Mouse (Mus musculus): ENCODE measurements around the gene Tmem210. TPM values are rescaled to one million over a fixed set of nuclear protein-coding genes. Genes with fewer than 3 reads are reported as not detected.
A peak's percentile ranks its signal among the peaks of the same experiment; 100 is the strongest.

Tmem210 gene
- polyA plus RNA-seq, 1 experiment from 2014 or later, result not detected

DNA sequence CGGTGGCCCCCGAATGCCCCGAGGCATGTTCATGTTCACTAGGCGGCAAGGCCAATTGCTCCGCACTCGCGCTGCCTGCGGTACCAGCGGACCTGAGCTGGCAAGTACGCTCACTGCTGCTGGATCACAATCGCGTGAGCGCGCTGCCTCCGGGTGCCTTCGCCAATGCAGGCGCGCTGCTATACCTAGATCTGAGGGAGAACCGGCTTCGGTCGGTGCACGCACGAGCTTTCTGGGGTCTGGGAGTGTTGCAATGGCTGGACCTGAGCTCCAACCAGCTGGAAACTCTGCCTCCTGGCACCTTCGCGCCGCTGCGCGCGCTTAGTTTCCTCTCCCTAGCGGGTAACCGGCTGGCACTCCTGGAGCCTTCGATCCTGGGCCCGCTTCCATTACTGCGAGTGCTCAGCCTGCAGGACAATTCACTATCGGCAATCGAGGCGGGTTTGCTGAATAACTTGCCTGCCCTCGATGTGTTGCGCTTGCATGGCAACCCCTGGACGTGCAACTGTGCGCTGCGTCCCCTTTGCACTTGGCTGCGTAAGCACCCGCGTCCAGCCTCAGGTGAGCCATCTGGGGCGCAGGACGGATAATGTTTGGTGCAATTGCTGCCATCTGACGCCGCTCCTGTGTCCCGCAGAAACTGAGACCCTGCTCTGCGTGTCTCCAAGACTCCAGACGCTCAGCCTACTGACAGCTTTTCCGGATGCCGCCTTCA is 2.3 kb downstream of the Tmem210 start:
- peaks cover 10% of the 10 kb centered on the region for H3K36me3 ChIP-seq
- H3K9ac ChIP-seq, result no peak overlapping the region
- H3K27ac ChIP-seq, result no peak overlapping the region
- peak overlapping the region; percentile 5; the same call in 1 of the 2 replicates for H3K4me3 ChIP-seq
- peaks cover 23% of the 10 kb centered on the region for H3K4me1 ChIP-seq
- no peak for ATAC-seq (ENCODE audit: low FRiP score, low read depth)
- H3K9me3 ChIP-seq, result no peaks in the 10 kb centered on the region
- H3K4me2 ChIP-seq (replicated peaks), result peak overlapping the region; percentile 38
- WGBS, result 2% methylated on average over 54 of the region's 54 CpGs
- peaks cover 75% of the 10 kb centered on the region for H3K27me3 ChIP-seq (replicated peaks)

DNA sequence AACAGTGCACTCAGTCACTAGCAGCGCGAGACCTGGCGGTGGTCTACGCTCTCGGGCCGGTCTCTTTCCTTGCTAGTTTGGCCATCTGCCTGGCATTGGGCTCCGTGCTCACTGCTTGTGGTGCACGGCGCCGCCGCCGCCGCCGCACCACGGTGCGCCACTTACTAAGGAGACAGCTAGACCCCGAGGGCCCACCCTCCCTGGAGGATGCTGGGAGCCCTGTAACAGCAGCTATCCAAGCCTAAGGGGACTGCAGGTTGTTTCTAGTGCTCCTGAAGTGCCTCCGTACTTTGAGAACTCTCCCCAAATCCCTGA is 2.8 kb downstream of the Tmem210 start:
- Histone ChIP-seq H3K4me2 (replicated peaks) (peak overlapping the region; percentile 38), H3K4me3 (peak overlapping the region; percentile 13; the same call in 1 of the 2 replicates), H3K4me1 (peaks cover 23% of the 10 kb centered on the region), H3K9me3 (no peaks in the 10 kb centered on the region), H3K9ac (no peak overlapping the region), H3K27ac (no peak overlapping the region), H3K36me3 (peaks cover 5% of the 10 kb centered on the region), H3K27me3 (replicated peaks) (peaks cover 81% of the 10 kb centered on the region)
- 1% methylated on average over 18 of the region's 18 CpGs for WGBS
- no peak for ATAC-seq (ENCODE audit: low FRiP score, low read depth)

DNA sequence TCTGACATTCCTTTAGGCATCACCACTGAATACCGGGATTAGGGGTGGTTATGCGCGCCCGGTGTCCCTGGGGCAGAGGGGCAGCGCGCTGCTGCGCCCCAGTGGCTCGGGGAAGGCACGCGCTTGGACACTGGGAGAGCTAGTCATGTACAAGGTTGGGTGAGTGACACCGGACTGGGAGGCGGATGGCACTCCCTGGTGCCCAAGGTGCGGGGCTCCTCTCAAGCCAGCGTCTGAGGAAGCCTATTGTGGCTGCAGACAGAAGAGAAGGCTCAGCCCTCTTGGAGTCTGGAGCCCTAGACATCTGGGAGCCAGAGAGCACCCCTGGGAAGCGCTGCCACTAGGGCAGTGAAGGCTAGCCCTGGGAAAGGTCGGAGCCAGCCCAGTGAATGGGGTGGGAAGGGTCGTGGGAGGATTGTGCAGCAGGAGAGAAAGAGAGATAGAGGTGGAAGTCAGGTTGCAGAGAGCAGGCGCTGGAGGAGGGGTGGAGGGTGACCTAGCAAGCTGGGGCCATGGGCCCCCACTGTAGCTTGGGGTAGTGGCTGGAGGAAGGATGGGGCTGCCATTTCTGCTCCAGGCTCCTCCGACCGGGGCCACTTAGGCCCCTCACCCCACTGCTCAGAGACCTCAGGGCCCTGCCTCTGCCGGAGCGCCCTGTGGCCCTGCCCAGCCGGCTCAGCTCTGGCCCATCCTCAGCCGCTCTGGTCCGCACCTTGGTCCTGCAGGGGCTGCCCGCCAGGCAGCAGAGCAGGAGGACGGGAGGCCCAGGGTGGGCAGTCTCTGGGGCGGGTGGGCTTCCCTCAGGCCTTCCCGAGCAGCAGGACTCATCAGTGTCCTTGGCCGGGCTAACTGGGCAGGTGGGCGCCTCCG is 3.5 kb downstream of the Tmem210 start:
- no peak for ATAC-seq (ENCODE audit: low FRiP score, low read depth)
- H3K9me3 ChIP-seq, result no peaks in the 10 kb centered on the region
- 5% methylated on average over 32 of the region's 32 CpGs for WGBS
- peak overlapping the region; percentile 55 for H3K4me2 ChIP-seq (replicated peaks)
- no peak overlapping the region for H3K27ac ChIP-seq
- H3K4me1 ChIP-seq, result peaks cover 23% of the 10 kb centered on the region
- peaks cover 86% of the 10 kb centered on the region for H3K27me3 ChIP-seq (replicated peaks)
- H3K9ac ChIP-seq, result 0 out of 2 replicates have a peak overlapping the region, but pooled peaks have one; percentile 33
- 0 out of 2 replicates have a peak, but pooled peaks cover under 1% of the 10 kb centered on the region for H3K36me3 ChIP-seq
- H3K4me3 ChIP-seq, result peak overlapping the region; percentile 29; the same call in 1 of the 2 replicates

DNA sequence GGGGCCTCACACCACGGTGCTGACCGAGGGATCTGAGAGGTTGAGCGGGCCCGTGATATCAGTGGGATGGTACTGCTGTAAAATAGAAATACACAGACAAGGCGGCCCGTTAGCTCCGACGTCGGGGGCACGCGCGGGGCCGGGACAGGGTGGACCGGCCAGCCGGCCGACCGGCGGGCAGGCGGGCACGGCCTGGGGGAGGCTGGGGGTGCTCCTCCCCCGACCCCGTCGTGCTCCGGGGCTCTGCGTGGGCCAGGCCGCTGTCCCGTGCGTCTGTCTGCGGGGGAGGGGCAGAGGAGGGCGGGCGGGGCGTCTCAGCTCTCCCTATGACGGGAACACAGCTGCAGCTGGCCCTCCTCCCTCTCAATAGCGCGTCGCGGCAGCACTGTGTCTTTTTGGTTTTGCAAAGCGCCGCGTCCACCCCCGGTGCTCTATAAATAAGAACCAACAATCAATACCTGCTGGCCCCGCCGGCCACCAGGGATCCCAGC is 4.2 kb downstream of the Tmem210 start:
- ATAC-seq (ENCODE audit: low FRiP score, low read depth), result peak; percentile 19
- Histone ChIP-seq H3K4me1 (peaks cover 23% of the 10 kb centered on the region), H3K4me3 (peak overlapping the region; percentile 29), H3K4me2 (replicated peaks) (peak overlapping the region; percentile 55), H3K9me3 (no peaks in the 10 kb centered on the region), H3K36me3 (no peaks in the 10 kb centered on the region), H3K27me3 (replicated peaks) (peaks cover 92% of the 10 kb centered on the region), H3K27ac (no peak overlapping the region), H3K9ac (0 out of 2 replicates have a peak overlapping the region, but pooled peaks have one; percentile 33)
- 5% methylated on average over 42 of the region's 43 CpGs for WGBS

DNA sequence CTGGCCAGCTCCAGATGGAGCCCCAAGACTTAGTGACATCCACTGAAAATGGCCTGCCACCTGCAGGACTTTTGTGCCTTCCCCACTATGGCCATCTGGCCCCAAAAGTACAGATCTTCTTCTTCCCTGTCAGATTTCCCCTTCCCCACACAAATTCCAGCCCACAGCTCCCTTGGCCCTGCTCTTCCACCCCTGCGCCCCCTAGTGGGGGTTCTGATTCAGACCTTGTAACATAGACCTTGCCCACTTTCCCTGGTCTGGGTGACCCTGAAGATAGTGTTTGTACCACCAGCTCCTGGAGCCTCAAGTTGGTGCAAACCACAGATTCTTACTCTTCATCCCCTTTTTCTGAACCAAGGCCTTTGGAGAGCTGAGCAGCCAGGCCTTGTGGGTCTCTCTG is 4.9 kb downstream of the Tmem210 start:
- Histone ChIP-seq H3K4me2 (replicated peaks) (peak overlapping the region; percentile 55; the same call in 1 of the 2 replicates), H3K27ac (no peak overlapping the region)
- 3% methylated on average over 1 of the region's 1 CpGs for WGBS

DNA sequence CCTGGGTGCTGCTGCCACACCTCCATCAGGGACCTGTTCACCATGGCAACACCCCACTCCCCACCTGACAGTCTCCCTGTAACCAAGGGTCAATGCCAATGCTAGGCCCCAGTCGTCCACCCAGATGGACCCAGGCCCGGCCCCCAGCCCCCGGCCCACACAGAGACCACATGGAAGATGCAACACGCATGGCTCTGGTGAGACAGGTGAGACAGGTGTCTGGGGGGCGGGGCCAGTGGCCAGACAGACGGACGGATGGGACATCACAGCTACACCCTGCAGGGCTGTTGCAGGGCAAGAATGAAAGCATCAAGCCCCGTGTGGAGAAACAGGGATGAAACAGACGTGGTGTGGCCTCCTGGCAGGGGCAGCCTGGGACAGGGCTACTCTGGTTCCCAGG is 5.8 kb downstream of the Tmem210 start:
- H3K4me1 ChIP-seq, result peaks cover 23% of the 10 kb centered on the region
- H3K9me3 ChIP-seq, result no peaks in the 10 kb centered on the region
- no peak overlapping the region for H3K9ac ChIP-seq
- no peaks in the 10 kb centered on the region for H3K36me3 ChIP-seq
- H3K27me3 ChIP-seq (replicated peaks), result peaks cover 87% of the 10 kb centered on the region
- no peak for ATAC-seq (ENCODE audit: low FRiP score, low read depth)
- H3K4me3 ChIP-seq, result no peak overlapping the region
- no peak overlapping the region for H3K27ac ChIP-seq
- H3K4me2 ChIP-seq (replicated peaks), result no peak overlapping the region
- 77% methylated on average over 9 of the region's 9 CpGs for WGBS

More for the DNA sequence above, 4.9 kb downstream of the Tmem210 start:
- no peaks in the 10 kb centered on the region for H3K9me3 ChIP-seq
- H3K4me1 ChIP-seq, result peaks cover 23% of the 10 kb centered on the region
- no peak overlapping the region for H3K9ac ChIP-seq
- peaks cover 95% of the 10 kb centered on the region for H3K27me3 ChIP-seq (replicated peaks)
- H3K36me3 ChIP-seq, result no peaks in the 10 kb centered on the region
- 0 out of 2 replicates have a peak overlapping the region, but pooled peaks have one; percentile 29 for H3K4me3 ChIP-seq
- ATAC-seq (ENCODE audit: low FRiP score, low read depth), result 0 out of 2 replicates have a peak, but pooled peaks have one; percentile 5

DNA sequence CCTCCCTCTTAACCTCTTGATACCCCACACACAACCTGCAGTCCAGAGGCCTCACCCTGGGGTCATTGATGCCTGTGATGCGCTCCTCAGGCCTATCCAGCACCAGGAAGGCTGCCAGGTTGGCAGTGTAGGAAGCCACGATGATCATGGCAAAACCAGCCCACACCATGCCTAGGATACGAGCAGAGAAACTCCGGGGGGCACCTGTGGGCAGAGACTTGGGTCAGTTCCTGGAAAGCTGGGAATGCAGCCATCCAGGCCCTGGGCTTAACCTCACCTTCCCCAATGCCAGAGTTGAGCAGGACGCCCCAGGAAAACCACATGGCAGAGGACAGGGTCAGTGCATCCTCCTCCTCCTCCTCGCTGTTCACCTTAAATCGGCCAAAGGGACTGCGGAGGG is 9.1 kb downstream of the Tmem210 start:
- Histone ChIP-seq H3K4me1 (peaks cover 5% of the 10 kb centered on the region), H3K27ac (no peak overlapping the region), H3K4me3 (no peak overlapping the region), H3K4me2 (replicated peaks) (no peak overlapping the region), H3K9ac (no peak overlapping the region), H3K9me3 (no peaks in the 10 kb centered on the region), H3K36me3 (no peaks in the 10 kb centered on the region), H3K27me3 (replicated peaks) (peaks cover 56% of the 10 kb centered on the region)
- no peak for ATAC-seq (ENCODE audit: low FRiP score, low read depth)
- 82% methylated on average over 8 of the region's 8 CpGs for WGBS

DNA sequence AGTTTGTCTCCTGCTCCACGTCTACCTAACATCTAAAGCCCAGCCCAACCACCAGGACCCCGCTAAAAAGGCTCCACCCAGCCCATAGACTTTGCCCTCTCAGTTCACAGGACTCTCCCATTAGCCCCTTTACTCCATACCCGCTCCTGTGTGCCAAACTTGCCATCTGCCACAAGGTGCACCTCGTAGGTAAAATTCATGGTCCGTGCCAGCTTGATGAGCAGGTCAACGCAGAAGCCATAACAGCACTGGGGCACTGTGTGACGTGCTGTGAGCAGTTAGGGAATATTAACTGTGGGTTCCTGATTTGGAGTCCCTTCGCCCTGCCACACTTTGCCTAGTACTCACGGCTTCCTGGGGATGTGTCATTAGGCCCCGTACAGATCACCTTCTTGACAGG is 10.1 kb downstream of the Tmem210 start:
- Histone ChIP-seq H3K9ac (no peak overlapping the region), H3K4me2 (replicated peaks) (no peak overlapping the region), H3K27ac (no peak overlapping the region), H3K4me3 (no peak overlapping the region), H3K4me1 (no peaks in the 10 kb centered on the region), H3K27me3 (replicated peaks) (peaks cover 51% of the 10 kb centered on the region), H3K9me3 (no peaks in the 10 kb centered on the region), H3K36me3 (no peaks in the 10 kb centered on the region)
- ATAC-seq (ENCODE audit: low FRiP score, low read depth), result no peak
- 79% methylated on average over 10 of the region's 10 CpGs for WGBS

DNA sequence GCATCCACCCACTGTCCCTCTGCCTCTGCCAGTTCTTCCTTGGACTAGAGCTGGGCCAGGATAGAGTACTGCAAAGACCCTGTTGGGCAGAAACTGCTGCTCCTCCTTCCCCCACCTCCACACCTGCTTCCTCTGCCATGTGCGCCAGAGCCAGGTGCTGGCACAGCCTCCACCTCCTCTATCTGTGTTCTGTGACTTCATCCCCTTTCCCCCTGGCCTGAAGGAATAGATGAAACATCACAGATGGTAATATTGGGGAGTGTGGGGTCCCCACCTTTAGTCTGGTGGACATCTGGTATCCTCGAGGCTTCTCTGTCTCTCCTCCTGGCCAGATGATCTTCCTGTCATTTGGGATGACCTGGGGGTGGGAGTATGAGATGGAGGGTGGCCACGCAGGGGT is 15.5 kb downstream of the Tmem210 start:
- 66% methylated on average over 3 of the region's 3 CpGs for WGBS
- Histone ChIP-seq H3K4me2 (replicated peaks) (no peak overlapping the region), H3K9me3 (no peaks in the 10 kb centered on the region), H3K27me3 (replicated peaks) (peaks cover 57% of the 10 kb centered on the region), H3K9ac (no peak overlapping the region), H3K4me1 (peaks cover 13% of the 10 kb centered on the region; the same call in 1 of the 2 replicates), H3K4me3 (no peak overlapping the region), H3K36me3 (no peaks in the 10 kb centered on the region), H3K27ac (no peak overlapping the region)
- no peak for ATAC-seq (ENCODE audit: low FRiP score, low read depth)

DNA sequence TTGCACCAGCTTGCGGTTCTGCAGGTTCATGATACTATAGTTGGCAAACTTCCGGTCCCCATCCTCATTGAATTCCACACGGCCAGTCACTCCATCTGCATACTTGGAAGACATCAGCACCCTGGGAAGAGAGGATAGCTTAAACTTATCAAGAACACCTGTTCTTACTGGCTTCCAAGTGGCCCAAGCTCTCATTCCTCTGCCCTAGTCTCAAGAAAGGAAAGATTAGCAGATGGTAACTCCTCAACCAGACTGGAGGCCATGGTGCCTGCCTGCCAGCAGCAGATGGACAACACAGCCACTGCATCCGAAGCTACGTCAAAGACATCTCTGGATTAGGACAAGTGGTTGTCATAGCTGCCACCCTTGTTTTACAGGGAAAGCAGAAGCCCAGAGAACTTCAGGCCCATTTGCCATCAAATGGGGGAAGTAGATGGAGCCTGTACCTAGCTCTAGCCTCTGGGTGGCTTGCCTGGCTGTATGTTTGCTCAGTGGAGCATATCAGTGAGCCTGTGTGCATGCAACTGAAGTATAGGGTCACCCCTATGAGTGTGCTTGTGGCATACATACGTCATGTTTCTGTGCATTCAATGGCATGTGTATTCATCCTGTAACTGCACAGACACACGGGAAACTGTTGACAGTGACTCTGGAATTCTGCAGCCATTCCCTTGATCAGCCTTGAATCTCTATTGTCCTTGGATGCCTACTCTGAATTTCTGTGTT is 16.1 kb downstream of the Tmem210 start:
- H3K9me3 ChIP-seq, result no peaks in the 10 kb centered on the region
- 77% methylated on average over 7 of the region's 7 CpGs for WGBS
- H3K9ac ChIP-seq, result no peak overlapping the region
- no peak for ATAC-seq (ENCODE audit: low FRiP score, low read depth)
- H3K4me1 ChIP-seq, result peaks cover 13% of the 10 kb centered on the region; the same call in 1 of the 2 replicates
- no peak overlapping the region for H3K27ac ChIP-seq
- H3K4me2 ChIP-seq (replicated peaks), result peak overlapping the region; percentile 85
- H3K36me3 ChIP-seq, result no peaks in the 10 kb centered on the region
- H3K27me3 ChIP-seq (replicated peaks), result peaks cover 63% of the 10 kb centered on the region
- peak overlapping the region; percentile 39; the same call in 1 of the 2 replicates for H3K4me3 ChIP-seq

DNA sequence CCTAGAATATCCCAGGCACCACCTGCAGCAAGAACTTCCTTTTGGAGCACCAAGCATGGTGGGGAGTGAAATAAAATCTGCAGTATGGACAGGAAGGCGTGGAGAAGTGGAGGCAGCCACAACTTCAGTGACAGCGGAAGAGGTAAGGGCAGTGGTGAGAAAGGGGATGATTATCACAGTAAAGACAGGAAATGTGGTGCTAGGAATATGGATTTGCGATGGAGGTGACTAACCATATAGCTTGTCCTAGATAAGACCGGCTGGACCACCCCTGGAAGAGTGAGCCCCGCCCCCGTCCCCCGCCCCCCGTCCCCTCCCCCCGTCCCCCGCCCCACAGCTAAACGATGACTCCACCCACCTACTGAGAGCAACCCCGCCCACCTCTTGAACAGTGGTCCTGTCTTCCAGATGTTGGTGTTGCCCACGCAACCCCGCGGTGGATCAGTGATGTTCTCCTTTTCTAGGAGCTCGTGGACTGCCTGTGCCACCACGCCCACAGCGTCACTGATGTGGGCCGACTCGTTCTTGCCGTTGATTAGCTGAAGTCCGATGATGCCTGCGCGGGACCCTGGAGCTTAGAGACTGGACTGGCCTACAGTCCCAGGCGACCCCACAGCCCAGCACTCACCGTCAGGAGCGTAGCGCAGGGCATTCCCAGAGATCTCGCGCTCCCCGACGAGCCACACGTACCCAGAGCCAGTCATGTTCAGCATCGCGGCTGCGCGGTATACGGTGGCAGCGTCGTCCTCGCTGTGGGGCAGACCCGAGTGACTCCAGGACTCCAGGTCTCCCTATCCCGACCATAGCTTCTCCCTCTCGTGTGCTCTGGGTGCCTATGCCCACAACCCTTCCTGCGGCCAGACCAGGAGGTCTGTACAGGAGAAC is 17.0 kb downstream of the Tmem210 start:
- no peak overlapping the region for H3K27ac ChIP-seq
- peak overlapping the region; percentile 39 for H3K4me3 ChIP-seq
- no peaks in the 10 kb centered on the region for H3K36me3 ChIP-seq
- H3K9me3 ChIP-seq, result no peaks in the 10 kb centered on the region
- WGBS, result 2% methylated on average over 45 of the region's 45 CpGs
- H3K4me1 ChIP-seq, result peaks cover 13% of the 10 kb centered on the region; the same call in 1 of the 2 replicates
- peak overlapping the region; percentile 85 for H3K4me2 ChIP-seq (replicated peaks)
- peaks cover 70% of the 10 kb centered on the region for H3K27me3 ChIP-seq (replicated peaks)
- ATAC-seq (ENCODE audit: low FRiP score, low read depth), result peak; percentile 79
- peak overlapping the region; percentile 56 for H3K9ac ChIP-seq

Data from neural tube, embryonic 12.5 days (tissue).